Mouse (Mus musculus) limb, embryonic 14.5 days (tissue): ENCODE results near the gene Slc25a11. TPM values are rescaled to one million over a fixed set of nuclear protein-coding genes. Genes with fewer than 3 reads are reported as not detected.

Experiments used
- ATAC-seq: fragments of 200-750 bp; cut with Nextera tagmentation; 2 replicates; pipeline ENCODE4 v1.8.0; 2017; ENCODE audit warnings: low read depth, moderate number of reproducible peaks, moderate TSS enrichment; ENCODE audit not compliant: low FRiP score
- DNase-seq: peaks from one replicate; pipeline ENCODE4 v3.0.0-alpha.2; 2015; ENCODE audit warnings: low spot score
- H3K27ac ChIP-seq: fragments of 300-500 bp; sonication (generic); replicated peaks from 2 replicates; pipeline ENCODE4 v1.5.1; 2014; ENCODE audit warnings: low read depth, mild to moderate bottlenecking, low read length, moderate library complexity, mixed read lengths
- H3K27me3 ChIP-seq: fragments of 300-500 bp; sonication (generic); 2 replicates; pipeline ENCODE4 v1.6.1; 2014; ENCODE audit warnings: low read length, mixed read lengths; ENCODE audit not compliant: control insufficient read depth, insufficient read depth
- H3K36me3 ChIP-seq: fragments of 300-500 bp; sonication (generic); 2 replicates; pipeline ENCODE4 v1.6.1; 2014; ENCODE audit warnings: mild to moderate bottlenecking, low read length, moderate library complexity, mixed read lengths; ENCODE audit not compliant: control insufficient read depth, insufficient read depth
- H3K4me1 ChIP-seq: fragments of 300-500 bp; sonication (generic); 2 replicates; pipeline ENCODE4 v1.6.1; 2014; ENCODE audit warnings: antibody characterized with exemption, low read length, mixed read lengths; ENCODE audit not compliant: control insufficient read depth, insufficient read depth
- H3K4me2 ChIP-seq: fragments of 300-500 bp; sonication (generic); replicated peaks from 2 replicates; pipeline ENCODE4 v1.6.1; 2014; ENCODE audit warnings: low read depth, mild to moderate bottlenecking, low read length, moderate library complexity; ENCODE audit not compliant: severe bottlenecking
- H3K4me3 ChIP-seq: fragments of 300-500 bp; sonication (generic); replicated peaks from 2 replicates; pipeline ENCODE4 v1.5.1; 2014; ENCODE audit warnings: low read length
- H3K9ac ChIP-seq: fragments of 300-500 bp; sonication (generic); 2 replicates; pipeline ENCODE4 v1.6.1; 2014; ENCODE audit warnings: mild to moderate bottlenecking, low read depth, low read length, moderate library complexity; ENCODE audit not compliant: severe bottlenecking
- H3K9me3 ChIP-seq: fragments of 300-500 bp; sonication (generic); 2 replicates; pipeline ENCODE4 v1.6.1; 2016; ENCODE audit warnings: low read length; ENCODE audit not compliant: control insufficient read depth
- POLR2A ChIP-seq: fragments of 200-500 bp; IDR thresholded peaks from 2 replicates; pipeline ENCODE4 v1.8.0; 2012; ENCODE audit warnings: inconsistent platforms, mild to moderate bottlenecking, moderate library complexity, borderline replicate concordance; ENCODE audit not compliant: insufficient read depth, insufficient read length; ENCODE audit errors: extremely low read depth
- WGBS: fragments of 180-500 bp; shearing (Covaris S2); extraction: QIAGEN DNeasy Blood & Tissue Kit; methylation state at CpG from one replicate; pipeline ENCODE4 v1.1.7; 2014; 5-methylcytosine and 5-hydroxymethylcytosine counted together
- polyA plus RNA-seq, 2 experiments: library from polyadenylated mRNA; depleted of rRNA in 1 of 2; stranded (reverse) in 1 of 2; unstranded in 1 of 2; fragments of >200 nt; fragmentation: Nextera tagmentation in 1 of 2; extraction: Ambion mirVana in 1 of 2; gene quantifications; 2 replicates each; pipeline versions ENCODE4 v1.2.1 to v1.2.3; 2012 to 2014

The Slc25a11 gene
- polyA plus RNA-seq, 2 experiments = 134 to 163 TPM

- Histone ChIP-seq H3K4me3 (peak overlapping the region; percentile 9; the same call in 1 of the 2 replicates), H3K9me3 (no peaks in the 10 kb centered on the region), H3K27ac (no peak overlapping the region), H3K4me1 (peaks cover 23% of the 10 kb centered on the region), H3K27me3 (no peaks in the 10 kb centered on the region), H3K36me3 (peaks cover 53% of the 10 kb centered on the region), H3K4me2 (0 out of 2 replicates have a peak overlapping the region, but pooled peaks have one; percentile 1), H3K9ac (no peak overlapping the region)
- no peak for DNase-seq
- WGBS = 77% methylated on average over 12 of the region's 12 CpGs
- ATAC-seq = no peak
- no peak for TF ChIP-seq POLR2A
Observed at GRCm38 (mm10) chr11:70650322-70651175, 3.3 kb upstream of the Slc25a11 start.

GRCm38 (mm10) chr11:70649185-70649734 is 2.0 kb upstream of the Slc25a11 start:
- Histone ChIP-seq H3K9me3 (no peaks in the 10 kb centered on the region), H3K27ac (no peak overlapping the region), H3K4me1 (peaks cover 26% of the 10 kb centered on the region), H3K4me3 (peak overlapping the region; percentile 2; the same call in 1 of the 2 replicates), H3K36me3 (peaks cover 66% of the 10 kb centered on the region), H3K27me3 (no peaks in the 10 kb centered on the region), H3K4me2 (0 out of 2 replicates have a peak overlapping the region, but pooled peaks have one; percentile 89), H3K9ac (no peak overlapping the region)
- no peak for TF ChIP-seq POLR2A
- 80% methylated on average over 8 of the region's 8 CpGs for WGBS
- ATAC-seq (no peak), DNase-seq (no peak)

- DNase-seq (no peak), ATAC-seq (no peak)
- H3K27ac ChIP-seq = no peak overlapping the region
- H3K9me3 ChIP-seq = no peaks in the 10 kb centered on the region
- peaks cover 74% of the 10 kb centered on the region for H3K36me3 ChIP-seq
- H3K4me3 ChIP-seq = peak overlapping the region; percentile 75
- whole genome bisulfite sequencing = 89% methylated on average over 4 of the region's 4 CpGs
- peak overlapping the region; percentile 76 for H3K9ac ChIP-seq
- H3K4me2 ChIP-seq = peak overlapping the region; percentile 89
- H3K27me3 ChIP-seq = no peaks in the 10 kb centered on the region
- TF ChIP-seq POLR2A = no peak
- peaks cover 26% of the 10 kb centered on the region for H3K4me1 ChIP-seq
Observed at GRCm38 (mm10) chr11:70648512-70648911, 1.2 kb upstream of the Slc25a11 start.

GRCm38 (mm10) chr11:70647716-70648420 is 589 bp upstream of the Slc25a11 start:
- DNase-seq = no peak
- Histone ChIP-seq H3K9ac (peak overlapping the region; percentile 76), H3K9me3 (no peaks in the 10 kb centered on the region), H3K27ac (peak overlapping the region; percentile 93), H3K4me3 (peak overlapping the region; percentile 75), H3K4me1 (peaks cover 25% of the 10 kb centered on the region), H3K36me3 (peaks cover 71% of the 10 kb centered on the region), H3K4me2 (peak overlapping the region; percentile 89), H3K27me3 (no peaks in the 10 kb centered on the region)
- no peak for ATAC-seq
- 2% methylated on average over 28 of the region's 28 CpGs for WGBS
- TF ChIP-seq POLR2A = no peak

GRCm38 (mm10) chr11:70646259-70646555 is 1.1 kb downstream of the Slc25a11 start:
- peaks cover 55% of the 10 kb centered on the region for H3K36me3 ChIP-seq
- ATAC-seq (no peak), DNase-seq (no peak)
- no peaks in the 10 kb centered on the region for H3K9me3 ChIP-seq
- H3K4me3 ChIP-seq = peak overlapping the region; percentile 75
- WGBS = 24% methylated on average over 3 of the region's 3 CpGs
- no peaks in the 10 kb centered on the region for H3K27me3 ChIP-seq
- no peak for TF ChIP-seq POLR2A
- peaks cover 22% of the 10 kb centered on the region for H3K4me1 ChIP-seq
- H3K4me2 ChIP-seq = peak overlapping the region; percentile 91
- H3K9ac ChIP-seq = peak overlapping the region; percentile 86
- H3K27ac ChIP-seq = peak overlapping the region; percentile 86
